Mouse (Mus musculus): ENCODE data around the gene Cbx4. TPM values are rescaled to one million over a fixed set of nuclear protein-coding genes. Genes with fewer than 3 reads are reported as not detected.

The Cbx4 gene
- polyA plus RNA-seq, 1 experiment from 2014 or later = 5.1 TPM

GRCm38 (mm10) chr11:119075805-119076204, 10.2 kb downstream of the Cbx4 start:
- H3K4me1 ChIP-seq (replicated peaks; ENCODE audit: control insufficient read depth, insufficient read depth, low read length) = peaks cover 11% of the 10 kb centered on the region
- no peaks in the 10 kb centered on the region for H3K9me3 ChIP-seq (ENCODE audit: control insufficient read depth, low read length)
- H3K9ac ChIP-seq (ENCODE audit: low read depth, low read length) = no peak overlapping the region
- no peak overlapping the region for H3K27ac ChIP-seq (ENCODE audit: low read depth, low read length)
- DNase-seq (ENCODE audit: low spot score) (no peak), ATAC-seq (replicated peaks; ENCODE audit: low FRiP score) (no peak)
- no peak overlapping the region for H3K4me3 ChIP-seq (ENCODE audit: low read depth, low read length)
- peaks cover 49% of the 10 kb centered on the region for H3K27me3 ChIP-seq (replicated peaks; ENCODE audit: control insufficient read depth, insufficient read depth, low read length)
- peaks cover 3% of the 10 kb centered on the region; the same call in 1 of the 2 replicates for H3K36me3 ChIP-seq (ENCODE audit: control insufficient read depth, insufficient read depth, low read length)
- no peak overlapping the region for H3K4me2 ChIP-seq
- WGBS = 61% methylated on average over 5 of the region's 5 CpGs

GRCm38 (mm10) chr11:119073876-119074433, 12.1 kb downstream of the Cbx4 start:
- ATAC-seq (replicated peaks; ENCODE audit: low FRiP score) (no peak), DNase-seq (ENCODE audit: low spot score) (no peak)
- Histone ChIP-seq H3K9me3 (ENCODE audit: control insufficient read depth, low read length) (no peaks in the 10 kb centered on the region), H3K4me1 (replicated peaks; ENCODE audit: control insufficient read depth, insufficient read depth, low read length) (peaks cover under 1% of the 10 kb centered on the region), H3K27me3 (replicated peaks; ENCODE audit: control insufficient read depth, insufficient read depth, low read length) (peaks cover 34% of the 10 kb centered on the region), H3K4me3 (ENCODE audit: low read depth, low read length) (no peak overlapping the region), H3K4me2 (no peak overlapping the region), H3K36me3 (ENCODE audit: control insufficient read depth, insufficient read depth, low read length) (no peaks in the 10 kb centered on the region), H3K9ac (ENCODE audit: low read depth, low read length) (no peak overlapping the region), H3K27ac (ENCODE audit: low read depth, low read length) (no peak overlapping the region)
- WGBS = 69% methylated on average over 6 of the region's 6 CpGs

- H3K4me2 ChIP-seq = no peak overlapping the region
- H3K27me3 ChIP-seq (replicated peaks; ENCODE audit: control insufficient read depth, insufficient read depth, low read length) = peaks cover 29% of the 10 kb centered on the region
- no peak overlapping the region for H3K9ac ChIP-seq (ENCODE audit: low read depth, low read length)
- no peak for DNase-seq (ENCODE audit: low spot score)
- no peaks in the 10 kb centered on the region for H3K9me3 ChIP-seq (ENCODE audit: control insufficient read depth, low read length)
- no peaks in the 10 kb centered on the region for H3K36me3 ChIP-seq (ENCODE audit: control insufficient read depth, insufficient read depth, low read length)
- H3K4me1 ChIP-seq (replicated peaks; ENCODE audit: control insufficient read depth, insufficient read depth, low read length) = no peaks in the 10 kb centered on the region
- H3K27ac ChIP-seq (ENCODE audit: low read depth, low read length) = no peak overlapping the region
- ATAC-seq (replicated peaks; ENCODE audit: low FRiP score) = no peak
- 68% methylated on average over 6 of the region's 6 CpGs for WGBS
- H3K4me3 ChIP-seq (ENCODE audit: low read depth, low read length) = no peak overlapping the region
Measured at GRCm38 (mm10) chr11:119072986-119073385, 13.0 kb downstream of the Cbx4 start.

- Histone ChIP-seq H3K9ac (ENCODE audit: low read depth, low read length) (no peak overlapping the region), H3K27me3 (replicated peaks; ENCODE audit: control insufficient read depth, insufficient read depth, low read length) (peaks cover 28% of the 10 kb centered on the region), H3K9me3 (ENCODE audit: control insufficient read depth, low read length) (no peaks in the 10 kb centered on the region), H3K36me3 (ENCODE audit: control insufficient read depth, insufficient read depth, low read length) (no peaks in the 10 kb centered on the region), H3K4me3 (ENCODE audit: low read depth, low read length) (no peak overlapping the region), H3K27ac (ENCODE audit: low read depth, low read length) (no peak overlapping the region), H3K4me1 (replicated peaks; ENCODE audit: control insufficient read depth, insufficient read depth, low read length) (no peaks in the 10 kb centered on the region), H3K4me2 (no peak overlapping the region)
- no peak for ATAC-seq (replicated peaks; ENCODE audit: low FRiP score)
- DNase-seq (ENCODE audit: low spot score) = no peak
- 65% methylated on average over 7 of the region's 7 CpGs for WGBS
Measured at GRCm38 (mm10) chr11:119072239-119072638, 13.8 kb downstream of the Cbx4 start.

- Histone ChIP-seq H3K9ac (ENCODE audit: low read depth, low read length) (no peak overlapping the region), H3K9me3 (ENCODE audit: control insufficient read depth, low read length) (no peaks in the 10 kb centered on the region), H3K4me1 (replicated peaks; ENCODE audit: control insufficient read depth, insufficient read depth, low read length) (no peaks in the 10 kb centered on the region), H3K4me3 (ENCODE audit: low read depth, low read length) (no peak overlapping the region), H3K4me2 (no peak overlapping the region), H3K27me3 (replicated peaks; ENCODE audit: control insufficient read depth, insufficient read depth, low read length) (peaks cover 35% of the 10 kb centered on the region), H3K27ac (ENCODE audit: low read depth, low read length) (no peak overlapping the region), H3K36me3 (ENCODE audit: control insufficient read depth, insufficient read depth, low read length) (no peaks in the 10 kb centered on the region)
- no peak for DNase-seq (ENCODE audit: low spot score)
- no peak for ATAC-seq (replicated peaks; ENCODE audit: low FRiP score)
- WGBS = 78% methylated on average over 8 of the region's 8 CpGs
Measured at GRCm38 (mm10) chr11:119066841-119067240, 19.2 kb downstream of the Cbx4 start.

- Histone ChIP-seq H3K4me2 (no peak overlapping the region), H3K4me1 (replicated peaks; ENCODE audit: control insufficient read depth, insufficient read depth, low read length) (peaks cover 10% of the 10 kb centered on the region)
- 14% methylated on average over 3 of the region's 3 CpGs for WGBS
Measured at GRCm38 (mm10) chr11:119059256-119059655, 26.8 kb downstream of the Cbx4 start.

GRCm38 (mm10) chr11:119058041-119058995, 27.7 kb downstream of the Cbx4 start:
- Histone ChIP-seq H3K9ac (ENCODE audit: low read depth, low read length) (no peak overlapping the region), H3K27ac (ENCODE audit: low read depth, low read length) (no peak overlapping the region), H3K36me3 (ENCODE audit: control insufficient read depth, insufficient read depth, low read length) (no peaks in the 10 kb centered on the region), H3K9me3 (ENCODE audit: control insufficient read depth, low read length) (no peaks in the 10 kb centered on the region), H3K4me3 (ENCODE audit: low read depth, low read length) (0 out of 2 replicates have a peak overlapping the region, but pooled peaks have one; percentile 8), H3K27me3 (replicated peaks; ENCODE audit: control insufficient read depth, insufficient read depth, low read length) (peaks cover 100% of the 10 kb centered on the region), H3K4me1 (replicated peaks; ENCODE audit: control insufficient read depth, insufficient read depth, low read length) (peaks cover 12% of the 10 kb centered on the region), H3K4me2 (peak overlapping the region; percentile 82; the same call in 1 of the 2 replicates)
- ATAC-seq (replicated peaks; ENCODE audit: low FRiP score) = no peak
- peak; percentile 36 for DNase-seq (ENCODE audit: low spot score)
- 4% methylated on average over 58 of the region's 58 CpGs for WGBS

More at GRCm38 (mm10) chr11:119059256-119059655, 26.8 kb downstream of the Cbx4 start:
- ATAC-seq (replicated peaks; ENCODE audit: low FRiP score) (no peak), DNase-seq (ENCODE audit: low spot score) (no peak)
- Histone ChIP-seq H3K9me3 (ENCODE audit: control insufficient read depth, low read length) (no peaks in the 10 kb centered on the region), H3K27me3 (replicated peaks; ENCODE audit: control insufficient read depth, insufficient read depth, low read length) (peaks cover 96% of the 10 kb centered on the region), H3K27ac (ENCODE audit: low read depth, low read length) (no peak overlapping the region), H3K36me3 (ENCODE audit: control insufficient read depth, insufficient read depth, low read length) (no peaks in the 10 kb centered on the region), H3K9ac (ENCODE audit: low read depth, low read length) (no peak overlapping the region), H3K4me3 (ENCODE audit: low read depth, low read length) (no peak overlapping the region)

GRCm38 (mm10) chr11:119057291-119057690, 28.7 kb downstream of the Cbx4 start:
- Histone ChIP-seq H3K36me3 (ENCODE audit: control insufficient read depth, insufficient read depth, low read length) (no peaks in the 10 kb centered on the region), H3K9me3 (ENCODE audit: control insufficient read depth, low read length) (no peaks in the 10 kb centered on the region), H3K4me2 (peak overlapping the region; percentile 82), H3K4me3 (ENCODE audit: low read depth, low read length) (peak overlapping the region; percentile 55), H3K27me3 (replicated peaks; ENCODE audit: control insufficient read depth, insufficient read depth, low read length) (peaks cover 100% of the 10 kb centered on the region), H3K4me1 (replicated peaks; ENCODE audit: control insufficient read depth, insufficient read depth, low read length) (peaks cover 12% of the 10 kb centered on the region), H3K9ac (ENCODE audit: low read depth, low read length) (peak overlapping the region; percentile 74), H3K27ac (ENCODE audit: low read depth, low read length) (no peak overlapping the region)
- DNase-seq (ENCODE audit: low spot score) (peak; percentile 39), ATAC-seq (replicated peaks; ENCODE audit: low FRiP score) (no peak)
- WGBS = 1% methylated on average over 9 of the region's 9 CpGs
